Mouse (Mus musculus): ENCODE data around the gene Plekha1.

The Plekha1 gene

DNA sequence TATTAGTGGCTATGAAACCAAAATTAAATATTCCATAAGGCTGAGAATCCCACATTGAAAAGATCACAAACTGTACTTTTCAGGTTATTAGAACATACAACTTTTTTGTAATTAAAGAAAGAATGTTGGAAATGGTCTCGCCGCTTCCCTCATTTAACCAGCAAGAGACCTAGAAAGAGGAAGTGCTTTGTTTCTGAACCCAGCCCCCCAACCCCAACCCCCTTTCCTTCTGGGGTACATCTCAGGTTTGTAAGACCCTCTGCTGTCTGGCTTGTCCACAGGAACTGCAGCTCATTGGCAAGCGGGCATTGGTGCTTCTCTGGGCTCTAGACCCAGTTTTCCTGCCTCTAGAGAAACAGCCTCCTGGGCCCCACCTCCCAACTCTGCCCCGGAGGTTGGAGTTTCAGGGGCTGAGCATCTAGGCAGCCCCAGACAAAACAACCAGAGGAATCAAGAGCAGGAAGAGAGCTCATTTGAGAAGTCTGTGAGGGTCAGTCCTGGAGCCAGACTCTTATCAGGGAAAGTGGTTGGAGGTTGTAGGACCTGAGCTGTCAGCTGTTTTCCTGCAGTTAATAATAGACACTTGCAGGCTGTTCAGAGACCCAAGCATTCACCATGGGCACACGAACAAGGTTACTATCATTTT lies 83.1 kb downstream of the Plekha1 start:
- in situ Hi-C loops (cut with MboI; ENCODE audit: unreplicated experiment in 2 of 2): no loop called here

- in situ Hi-C loops (cut with MboI; ENCODE audit: unreplicated experiment in 2 of 2): no loop called here
Observed at GRCm38 (mm10) chr7:130949331-130949751, 83.8 kb downstream of the Plekha1 start.

DNA sequence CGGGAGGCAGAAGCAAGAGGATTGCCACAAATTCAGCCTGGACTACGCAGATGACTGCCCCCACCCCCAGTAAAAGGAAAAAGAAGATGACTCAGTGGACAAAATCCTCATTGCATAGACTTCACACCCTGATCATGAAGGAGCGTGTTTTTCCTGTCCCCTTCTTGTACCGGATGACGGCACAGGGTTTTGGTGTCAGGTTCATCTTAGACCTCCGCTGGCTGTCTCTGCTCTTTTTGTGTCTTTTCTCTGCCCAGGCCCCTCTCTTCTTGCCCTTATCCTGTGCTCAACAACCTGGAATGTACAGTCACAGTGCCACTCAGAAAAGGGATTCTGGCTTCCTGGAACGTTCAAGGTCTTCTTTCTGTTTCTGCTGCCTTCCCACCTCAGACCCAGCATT lies 84.9 kb downstream of the Plekha1 start:
- in situ Hi-C loops (cut with MboI; ENCODE audit: unreplicated experiment in 2 of 2): no loop called here

DNA sequence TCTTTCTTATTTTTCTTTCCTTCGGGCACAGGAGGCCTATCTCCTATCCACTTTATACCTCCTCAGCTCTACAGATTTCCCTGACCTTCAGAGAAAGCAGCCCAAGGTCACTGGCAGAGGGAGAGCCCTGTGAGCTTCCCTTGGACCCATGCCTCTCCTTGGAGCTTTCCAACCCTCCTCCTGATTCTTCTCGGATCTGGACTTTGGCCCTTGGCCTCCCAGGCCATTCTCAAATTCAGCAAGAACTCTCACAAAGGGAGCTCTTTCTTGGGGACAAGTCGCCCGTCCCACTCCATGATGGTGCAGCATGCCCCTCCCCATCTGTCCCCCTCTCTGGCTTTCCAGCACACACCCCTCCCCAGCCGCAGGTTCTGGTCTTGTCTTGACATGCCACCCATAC lies 85.4 kb downstream of the Plekha1 start:
- in situ Hi-C loops (cut with MboI; ENCODE audit: unreplicated experiment in 2 of 2): no loop called here

GRCm38 (mm10) chr7:130953376-130953775 lies 87.8 kb downstream of the Plekha1 start:
- in situ Hi-C loops (cut with MboI; ENCODE audit: unreplicated experiment in 2 of 2): no loop called here

GRCm38 (mm10) chr7:130954177-130954601 lies 88.6 kb downstream of the Plekha1 start:
- in situ Hi-C loops (cut with MboI; ENCODE audit: unreplicated experiment in 2 of 2): no loop called here

DNA sequence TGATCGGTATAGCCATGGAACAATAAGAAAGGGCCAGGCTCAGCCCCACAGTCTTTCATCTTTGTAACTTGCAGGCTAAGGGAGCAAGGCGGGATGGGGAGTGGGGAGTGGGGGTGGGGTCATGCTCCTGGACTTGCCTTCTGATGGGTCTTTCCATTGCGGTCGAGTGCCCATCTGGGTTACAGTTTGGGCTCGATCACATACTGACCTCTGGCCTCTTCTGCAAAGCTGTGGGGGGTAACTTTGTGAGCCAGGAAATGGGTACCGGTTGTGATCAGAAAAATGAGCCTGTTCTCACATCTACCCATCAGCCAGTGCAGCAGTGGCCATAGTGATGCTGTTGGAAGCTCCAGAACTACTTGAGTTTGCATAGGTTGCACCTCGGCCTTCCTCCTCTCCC lies 93.0 kb downstream of the Plekha1 start:
- in situ Hi-C loops (cut with MboI; ENCODE audit: unreplicated experiment in 2 of 2): no loop called here

GRCm38 (mm10) chr7:130959868-130960267 lies 94.3 kb downstream of the Plekha1 start:
- in situ Hi-C loops (cut with MboI; ENCODE audit: unreplicated experiment in 2 of 2): no loop called here

DNA sequence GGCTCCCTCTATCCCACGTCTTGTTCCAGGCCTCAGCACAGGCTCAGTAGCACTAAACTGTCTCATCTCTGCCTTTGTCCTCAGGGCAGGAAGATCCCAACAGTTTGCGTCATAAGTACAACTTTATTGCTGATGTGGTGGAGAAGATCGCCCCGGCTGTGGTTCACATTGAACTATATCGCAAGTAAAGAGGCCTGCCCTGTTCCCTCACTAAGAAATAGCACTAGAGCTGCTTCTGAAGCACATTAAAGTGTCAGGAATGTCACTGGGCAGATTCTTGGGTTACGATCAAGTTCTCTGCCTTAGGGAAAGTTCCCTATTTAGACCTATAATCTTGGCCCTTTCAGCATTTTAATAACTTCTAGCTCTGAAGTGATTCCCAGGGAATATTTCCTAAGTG lies 95.9 kb downstream of the Plekha1 start:
- in situ Hi-C loops (cut with MboI; ENCODE audit: unreplicated experiment in 2 of 2): no loop called here

Data from v-Abl transformed pro-B cells (cell line).